Mouse (Mus musculus): Measurements from ENCODE around the gene Filip1.

GRCm38 (mm10) chr9:79965003-79965402, 47.6 kb downstream of the Filip1 start:
- TF ChIP-seq CTCF (conservative IDR thresholded peaks at IDR 0.05 in 1 of 2, IDR thresholded peaks at IDR 0.05 in 1 of 2; ENCODE audit: low read depth in 2 of 2, low read length in 2 of 2) = no peak
- TF ChIP-seq POLR2A (IDR thresholded peaks at IDR 0.05; ENCODE audit: low read depth, low read length) = no peak
- no peak for TF ChIP-seq UBTF (IDR thresholded peaks at IDR 0.05; ENCODE audit: low read depth, low read length)
- no peak for TF ChIP-seq MAFK (IDR thresholded peaks at IDR 0.05; ENCODE audit: insufficient replicate concordance, low read length)
- TF ChIP-seq GABPA (IDR thresholded peaks at IDR 0.05; ENCODE audit: insufficient replicate concordance, low read depth, low read length) = no peak
- no peak for TF ChIP-seq ZNF384 (IDR thresholded peaks at IDR 0.05; ENCODE audit: low read depth, low read length)
- TF ChIP-seq PAX5 (IDR thresholded peaks at IDR 0.05; ENCODE audit: low read length) = no peak
- TF ChIP-seq MAX (IDR thresholded peaks at IDR 0.05; ENCODE audit: low read length) = no peak
- no peak for TF ChIP-seq TCF12 (IDR thresholded peaks at IDR 0.05; ENCODE audit: low read depth, low read length)
- TF ChIP-seq EP300 (IDR thresholded peaks at IDR 0.05; ENCODE audit: low read length) = no peak
- TF ChIP-seq MXI1 (IDR thresholded peaks at IDR 0.05; ENCODE audit: low read depth, low read length) = no peak
- no peak for TF ChIP-seq NELFE (IDR thresholded peaks at IDR 0.05; ENCODE audit: low read depth, low read length)

Data from CH12.LX (cell line).